Mouse (Mus musculus) spleen, adult 2 months (tissue): ENCODE measurements around the gene Stpg3. TPM values are rescaled to one million over a fixed set of nuclear protein-coding genes. Genes with fewer than 3 reads are reported as not detected.
A peak's percentile ranks its signal among the peaks of the same experiment; 100 is the strongest.
"Not testable (repeated sequence)": the region's sequence is repeated elsewhere in the genome, so short reads cannot be mapped to it uniquely, and the experiment has no call there.

Experiments used
- DNase-seq, 2 experiments: peaks; one replicate each; pipeline versions ENCODE4 v3.0.0 to v3.0.0-alpha.2; 2012 to 2021; ENCODE audit warnings: low spot score in 2 of 2, low read depth in 1 of 2
- H3K27ac ChIP-seq: fragments of 200-500 bp; 2 replicates; pipeline ENCODE4 v1.5.1; 2012; ENCODE audit warnings: low read length, inconsistent platforms; ENCODE audit not compliant: insufficient read depth
- H3K27me3 ChIP-seq: fragments of 200-500 bp; 2 replicates; pipeline ENCODE4 v1.6.1; 2012; ENCODE audit warnings: mild to moderate bottlenecking, moderate library complexity, low read length, inconsistent platforms; ENCODE audit not compliant: control insufficient read depth, insufficient read depth
- H3K36me3 ChIP-seq: fragments of 200-500 bp; 2 replicates; pipeline ENCODE4 v1.6.1; 2012; ENCODE audit warnings: mild to moderate bottlenecking, low read length, inconsistent platforms; ENCODE audit not compliant: control insufficient read depth, insufficient read depth
- H3K4me1 ChIP-seq: fragments of 200-500 bp; 2 replicates; pipeline ENCODE4 v1.6.1; 2011; ENCODE audit warnings: inconsistent platforms; ENCODE audit not compliant: control insufficient read depth, insufficient read depth, insufficient read length
- H3K4me3 ChIP-seq: fragments of 200-500 bp; 2 replicates; pipeline ENCODE4 v1.5.1; 2011; ENCODE audit warnings: mild to moderate bottlenecking, inconsistent platforms; ENCODE audit not compliant: insufficient read depth, insufficient read length; ENCODE audit errors: extremely low read depth
- CTCF ChIP-seq: fragments of 200-500 bp; IDR thresholded peaks from 2 replicates; pipeline ENCODE4 v1.5.1; 2011; ENCODE audit warnings: mild to moderate bottlenecking, inconsistent platforms; ENCODE audit not compliant: insufficient read depth, insufficient read length, insufficient replicate concordance; ENCODE audit errors: extremely low read depth
- POLR2A ChIP-seq: fragments of 200-500 bp; IDR thresholded peaks from 2 replicates; pipeline ENCODE4 v1.6.1; 2011; ENCODE audit warnings: low read depth, low read length, inconsistent platforms
- WGBS: fragments of 180-500 bp; shearing (Covaris S2); methylation state at CpG from one replicate; pipeline ENCODE4 v1.1.7; 2018; 5-methylcytosine and 5-hydroxymethylcytosine counted together
- polyA plus RNA-seq: library from polyadenylated mRNA; depleted of rRNA; stranded (reverse); fragments of >200 nt; gene quantifications from 2 replicates; pipeline ENCODE4 v1.2.3, GENCODE M21; 2012

Stpg3 gene
- polyA plus RNA-seq, 1 experiment = not detected

DNA sequence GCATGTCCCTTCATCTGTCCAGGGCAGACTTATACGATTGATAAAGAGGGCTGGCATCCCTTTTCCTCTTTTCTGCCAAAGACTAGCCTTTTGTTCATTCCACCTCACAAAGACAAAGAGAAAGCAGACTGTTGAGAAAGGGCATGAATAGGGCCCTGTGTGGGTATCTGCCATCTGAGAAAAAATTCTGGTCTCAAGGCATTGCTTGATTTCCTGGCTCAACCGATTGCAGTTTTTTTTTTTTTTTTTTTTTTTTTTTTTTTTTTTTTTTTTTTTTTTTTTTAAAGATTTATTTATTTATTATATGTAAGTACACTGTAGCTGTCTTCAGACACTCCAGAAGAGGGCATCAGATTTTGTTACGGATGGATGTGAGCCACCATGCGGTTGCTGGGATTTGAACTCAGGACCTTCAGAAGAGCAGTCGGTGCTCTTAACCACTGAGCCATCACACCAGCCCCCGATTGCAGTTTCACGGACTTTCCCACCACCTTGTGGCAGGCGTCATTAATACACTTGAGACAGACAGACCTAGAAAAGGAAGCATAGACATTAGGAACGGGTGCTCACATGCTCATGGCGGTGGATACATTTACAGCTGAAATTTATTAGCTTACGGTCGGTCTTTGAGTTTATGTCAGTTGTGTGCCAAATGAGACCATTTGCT is 42.1 kb upstream of the Stpg3 start:
- peak; percentile 2; the same call in 1 of the 2 replicates for TF ChIP-seq CTCF

GRCm38 (mm10) chr2:25255284-25255779 is 40.9 kb upstream of the Stpg3 start, which contains the start of gene Tmem203:
TSS of gene Tmem203 (plus strand) at chr2:25255439.
- DNase-seq = peak; percentile 82 to 84
- H3K27me3 ChIP-seq = no peaks in the 10 kb centered on the region
- peak within 1 kb of the TSS; percentile 86 for H3K27ac ChIP-seq
- peaks cover 9% of the 10 kb centered on the region for H3K4me1 ChIP-seq
- WGBS = 1% methylated on average over 39 of the region's 39 CpGs
- TF ChIP-seq POLR2A = peak; percentile 40; the same call in 1 of the 2 replicates
- TF ChIP-seq CTCF = no peak
- H3K36me3 ChIP-seq = peaks cover 8% of the 10 kb centered on the region
- H3K4me3 ChIP-seq = peak within 1 kb of the TSS; percentile 98

More for the DNA sequence above, 42.1 kb upstream of the Stpg3 start:
- not testable (repeated sequence) for H3K27ac ChIP-seq, H3K36me3 ChIP-seq, H3K27me3 ChIP-seq, H3K4me1 ChIP-seq
- DNase-seq = peak; percentile 55 to 67
- 0 out of 2 replicates have a peak overlapping the region, but pooled peaks have one; percentile 98 for H3K4me3 ChIP-seq
- 27% methylated on average over 12 of the region's 12 CpGs for WGBS

- DNase-seq = peak in 1 of 2 experiments; percentile 31
- H3K4me3 ChIP-seq = no peak overlapping the region
- H3K36me3 ChIP-seq = peaks cover 29% of the 10 kb centered on the region
- H3K27ac ChIP-seq = no peak overlapping the region
- no peaks in the 10 kb centered on the region for H3K27me3 ChIP-seq
- TF ChIP-seq CTCF = peak; percentile 8; the same call in 1 of the 2 replicates
- TF ChIP-seq POLR2A = no peak
- WGBS = 92% methylated on average over 1 of the region's 1 CpGs
- peaks cover 9% of the 10 kb centered on the region for H3K4me1 ChIP-seq
Observed at GRCm38 (mm10) chr2:25252331-25252730, 37.9 kb upstream of the Stpg3 start.

- H3K36me3 ChIP-seq = peaks cover 25% of the 10 kb centered on the region
- TF ChIP-seq CTCF (no peak), POLR2A (no peak)
- H3K27me3 ChIP-seq = peaks cover 9% of the 10 kb centered on the region
- DNase-seq = no peak
- H3K27ac ChIP-seq = no peak within 1 kb of the TSS
- peaks cover 4% of the 10 kb centered on the region for H3K4me1 ChIP-seq
- no peak within 1 kb of the TSS for H3K4me3 ChIP-seq
- WGBS = 90% methylated on average over 10 of the region's 10 CpGs
Observed at GRCm38 (mm10) chr2:25246183-25247072, 32.0 kb upstream of the Stpg3 start, which contains the start of gene AL732309.1. TSS of gene AL732309.1 (minus strand) at chr2:25246863.

DNA sequence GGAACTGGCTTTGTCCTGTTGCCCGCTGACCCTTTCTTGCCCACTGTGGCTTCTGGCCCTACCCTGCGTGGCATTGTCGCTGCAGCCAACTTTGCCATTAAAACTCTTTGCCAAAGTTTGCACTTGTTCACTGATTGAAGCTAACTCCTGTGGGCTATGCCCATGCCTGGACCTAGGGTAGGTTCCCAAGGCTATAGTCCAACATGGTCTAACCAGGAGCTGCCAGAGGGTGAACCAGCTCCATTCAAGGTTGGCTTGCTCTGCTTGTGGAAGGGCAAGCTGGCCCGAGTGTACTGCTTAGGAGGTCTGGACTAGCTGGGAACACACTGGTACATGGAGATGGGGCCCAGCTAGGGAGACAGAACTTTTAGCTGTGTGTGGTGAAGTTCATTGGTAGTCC is 29.7 kb upstream of the Stpg3 start:
- no peak for DNase-seq
- peaks cover 9% of the 10 kb centered on the region for H3K4me1 ChIP-seq
- no peak overlapping the region for H3K27ac ChIP-seq
- peaks cover 11% of the 10 kb centered on the region for H3K27me3 ChIP-seq
- peaks cover 14% of the 10 kb centered on the region for H3K36me3 ChIP-seq
- WGBS = 83% methylated on average over 4 of the region's 4 CpGs
- no peak overlapping the region for H3K4me3 ChIP-seq
- TF ChIP-seq POLR2A (no peak), CTCF (no peak)

GRCm38 (mm10) chr2:25243342-25243741 is 28.9 kb upstream of the Stpg3 start:
- WGBS = 87% methylated on average over 8 of the region's 8 CpGs
- DNase-seq = no peak
- no peak overlapping the region for H3K4me3 ChIP-seq
- peaks cover 11% of the 10 kb centered on the region for H3K27me3 ChIP-seq
- H3K4me1 ChIP-seq = peaks cover 9% of the 10 kb centered on the region
- TF ChIP-seq CTCF (no peak), POLR2A (no peak)
- H3K36me3 ChIP-seq = peaks cover 8% of the 10 kb centered on the region; the same call in 1 of the 2 replicates
- no peak overlapping the region for H3K27ac ChIP-seq
